Comparison of ENCODE assay signal across 11 mouse cellular contexts in genomic region chr17:87770766-87771165, GRCm38 (mm10).
DNase-seq lines count a peak whose midpoint lies in the region; ATAC-seq lines count a peak whose summit lies in the region.
"Had no signal": no experiment of that assay in that cellular context is flagged by ENCODE, and none has a peak within 500 bp of the region (broad histone marks: within the 10 kb centered on the region; RNA-seq: fewer than 3 reads in every experiment).

No protein-coding gene starts in this region.

- DNase-seq in frontal cortex, postnatal 25 days (ENCODE audit: low spot score in 2 of 2): no peak
- peak; percentile 7 for DNase-seq in 416B (ENCODE audit: low read depth)
- DNase-seq in brain, adult 2 months (ENCODE audit: low read depth, low spot score): peak; percentile 98
- peak; percentile 91 to 93 for DNase-seq in cerebellum, postnatal 25 days
- no peak for DNase-seq in kidney, adult 8-10 months
- DNase-seq in right cerebral cortex, postnatal 25 days: no peak
- DNase-seq in kidney, adult 11 months: no peak
- DNase-seq: kidney, postnatal 4 days; liver had no signal

- peak; percentile 76 for ATAC-seq in frontal cortex, adult (ENCODE audit: low TSS enrichment)
- ATAC-seq: intestine, postnatal 0 days had no signal

Comparison
In these comparisons a context has a peak if more than half of its experiments do, and no peak if none do; other contexts are left out.
1. DNase-seq: peak in 416B (single experiment), brain, adult 2 months (single experiment) and cerebellum, postnatal 25 days (2 of 2); none in frontal cortex, postnatal 25 days (0 of 2), kidney, adult 8-10 months (0 of 2), right cerebral cortex, postnatal 25 days (single experiment) and kidney, adult 11 months (single experiment).